Mouse (Mus musculus): ENCODE measurements at regions not wholly inside any gene's neighbourhood (a gene's known extent, or its start where the extent isn't known, plus 50 kb on each side); places are given as distances from the start of the nearest gene placed in this dataset.

DNA sequence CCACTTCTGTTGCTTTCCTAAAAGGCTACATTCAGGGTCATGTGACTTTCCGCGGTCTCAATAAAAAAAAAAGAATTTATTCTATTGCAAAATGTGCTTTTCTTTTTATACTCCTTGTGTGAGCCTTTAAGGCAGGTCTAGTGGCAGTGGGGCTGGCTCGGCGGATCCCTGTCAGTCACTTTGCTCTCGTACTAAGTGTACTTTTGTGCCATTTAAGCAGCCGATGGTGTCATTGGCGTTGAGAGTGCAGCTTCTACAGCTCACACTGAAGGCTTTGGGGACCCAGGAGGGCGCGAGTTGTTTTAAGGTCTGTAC is 313.1 kb downstream of the Mtx2 start:
- H3K4me3 ChIP-seq (ENCODE audit: low read depth, low read length) = no peak overlapping the region
- 30% methylated on average over 9 of the region's 9 CpGs for WGBS
- peaks cover 22% of the 10 kb centered on the region for H3K27me3 ChIP-seq (ENCODE audit: control insufficient read depth, insufficient read depth, low read length)
- H3K36me3 ChIP-seq (ENCODE audit: control insufficient read depth, insufficient read depth, low read length) = no peaks in the 10 kb centered on the region
- no peak overlapping the region for H3K27ac ChIP-seq (ENCODE audit: insufficient read depth, low read depth, low read length)
- TF ChIP-seq POLR2A (IDR thresholded peaks at IDR 0.05; ENCODE audit: low read depth, low read length) (no peak), CTCF (IDR thresholded peaks at IDR 0.05; ENCODE audit: extremely low read depth, insufficient read length, insufficient replicate concordance, low read depth, low read length) (no peak)
- peaks cover 3% of the 10 kb centered on the region; the same call in 1 of the 2 replicates for H3K4me1 ChIP-seq (ENCODE audit: control insufficient read depth, insufficient read depth, insufficient read length, low read length)

DNA sequence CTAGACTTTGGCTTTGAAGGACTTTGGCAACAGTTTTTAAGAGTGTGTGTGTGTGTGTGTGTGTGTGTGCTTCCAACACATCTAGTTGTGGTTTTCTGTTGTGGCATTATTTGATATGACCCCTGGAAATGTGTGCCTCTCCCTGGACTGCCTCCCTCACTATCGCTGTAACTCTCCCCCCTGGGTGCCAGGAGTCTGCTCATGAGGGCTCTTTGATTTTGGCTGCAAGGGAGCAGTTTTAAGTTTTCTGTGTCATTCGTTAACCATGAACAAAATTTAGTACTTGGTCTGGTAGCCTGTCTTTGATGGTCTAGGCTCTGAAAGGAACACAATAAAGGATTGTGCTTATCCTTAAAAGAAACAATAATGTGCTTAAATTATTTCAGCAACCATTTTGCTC is 313.9 kb downstream of the Mtx2 start:
- peaks cover 3% of the 10 kb centered on the region; the same call in 1 of the 2 replicates for H3K4me1 ChIP-seq (ENCODE audit: control insufficient read depth, insufficient read depth, insufficient read length, low read length)
- H3K4me3 ChIP-seq (ENCODE audit: low read depth, low read length) = no peak overlapping the region
- WGBS = 68% methylated on average over 2 of the region's 2 CpGs
- peaks cover 22% of the 10 kb centered on the region for H3K27me3 ChIP-seq (ENCODE audit: control insufficient read depth, insufficient read depth, low read length)
- TF ChIP-seq CTCF (IDR thresholded peaks at IDR 0.05; ENCODE audit: extremely low read depth, insufficient read length, insufficient replicate concordance, low read depth, low read length) (no peak), POLR2A (IDR thresholded peaks at IDR 0.05; ENCODE audit: low read depth, low read length) (no peak)
- no peaks in the 10 kb centered on the region for H3K36me3 ChIP-seq (ENCODE audit: control insufficient read depth, insufficient read depth, low read length)
- H3K27ac ChIP-seq (ENCODE audit: insufficient read depth, low read depth, low read length) = no peak overlapping the region

DNA sequence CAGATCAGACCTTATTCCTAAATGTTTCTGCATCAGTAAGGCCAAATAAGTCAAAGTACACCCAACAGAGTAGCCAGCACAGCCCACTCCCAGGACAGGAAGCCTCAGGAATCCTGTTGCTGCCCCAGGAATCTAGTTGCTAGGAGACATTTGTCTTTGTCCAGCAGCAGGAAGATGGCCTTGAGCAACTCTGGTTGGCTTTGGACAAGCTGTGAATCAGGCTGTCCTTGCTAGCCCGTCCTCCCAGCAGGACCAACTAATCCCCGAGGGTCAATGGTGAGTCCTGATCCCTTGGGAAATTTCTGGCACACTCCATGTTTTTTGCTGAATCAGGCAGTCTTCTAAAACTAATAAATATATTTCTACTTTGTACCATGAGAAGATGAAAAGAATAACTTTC is 317.1 kb downstream of the Mtx2 start:
- Histone ChIP-seq H3K27me3 (ENCODE audit: control insufficient read depth, insufficient read depth, low read length) (peaks cover 11% of the 10 kb centered on the region), H3K4me1 (ENCODE audit: control insufficient read depth, insufficient read depth, insufficient read length, low read length) (no peaks in the 10 kb centered on the region), H3K36me3 (ENCODE audit: control insufficient read depth, insufficient read depth, low read length) (no peaks in the 10 kb centered on the region), H3K27ac (ENCODE audit: insufficient read depth, low read depth, low read length) (no peak overlapping the region), H3K4me3 (ENCODE audit: low read depth, low read length) (no peak overlapping the region)
- TF ChIP-seq CTCF (IDR thresholded peaks at IDR 0.05; ENCODE audit: extremely low read depth, insufficient read length, insufficient replicate concordance, low read depth, low read length) (no peak), POLR2A (IDR thresholded peaks at IDR 0.05; ENCODE audit: low read depth, low read length) (no peak)
- 25% methylated on average over 2 of the region's 2 CpGs for WGBS

DNA sequence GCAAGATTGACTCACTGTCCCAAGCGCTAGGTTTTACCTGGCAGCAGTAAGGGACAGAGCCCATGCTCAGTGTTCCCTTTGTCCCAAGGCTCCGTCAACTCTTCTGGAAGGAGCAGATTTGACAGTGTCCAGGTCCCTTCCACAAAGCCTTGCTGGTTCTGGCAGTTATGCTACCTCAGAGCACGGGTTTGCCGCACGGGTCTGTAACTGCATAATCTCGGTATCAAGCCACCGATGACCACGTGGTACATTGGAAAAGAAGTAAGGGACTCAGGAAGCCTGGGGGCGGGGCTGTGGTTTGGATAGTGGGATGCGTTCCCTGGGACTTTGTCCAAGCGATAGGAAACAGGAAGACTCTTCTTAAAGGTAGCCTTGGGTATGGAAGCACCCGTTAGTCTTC is 319.3 kb downstream of the Mtx2 start:
- no peak overlapping the region for H3K27ac ChIP-seq (ENCODE audit: insufficient read depth, low read depth, low read length)
- WGBS = 70% methylated on average over 12 of the region's 12 CpGs
- TF ChIP-seq POLR2A (IDR thresholded peaks at IDR 0.05; ENCODE audit: low read depth, low read length) (no peak), CTCF (IDR thresholded peaks at IDR 0.05; ENCODE audit: extremely low read depth, insufficient read length, insufficient replicate concordance, low read depth, low read length) (no peak)
- no peaks in the 10 kb centered on the region for H3K4me1 ChIP-seq (ENCODE audit: control insufficient read depth, insufficient read depth, insufficient read length, low read length)
- H3K27me3 ChIP-seq (ENCODE audit: control insufficient read depth, insufficient read depth, low read length) = no peaks in the 10 kb centered on the region; the same call in 1 of the 2 replicates
- no peak overlapping the region for H3K4me3 ChIP-seq (ENCODE audit: low read depth, low read length)
- H3K36me3 ChIP-seq (ENCODE audit: control insufficient read depth, insufficient read depth, low read length) = no peaks in the 10 kb centered on the region

DNA sequence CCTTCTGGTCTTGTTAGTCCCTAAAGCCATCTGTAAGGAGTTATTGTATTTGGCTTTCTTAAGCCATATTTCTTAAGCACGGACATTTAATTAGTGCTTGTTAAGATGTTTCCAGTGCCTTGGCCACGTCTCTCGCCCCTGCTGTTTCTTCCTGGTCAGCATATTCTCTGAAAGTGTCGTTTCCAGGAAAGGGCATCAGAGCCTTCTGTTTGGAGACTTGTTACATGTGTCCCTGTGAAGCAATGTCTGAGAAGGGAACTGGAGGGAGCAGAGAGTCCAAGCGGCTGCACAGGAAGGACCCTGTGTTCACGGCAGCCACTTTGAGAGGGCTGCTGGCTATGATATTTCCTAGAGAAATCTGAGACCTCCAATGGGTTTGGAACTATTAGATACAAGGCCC is 320.7 kb downstream of the Mtx2 start:
- no peaks in the 10 kb centered on the region; the same call in 1 of the 2 replicates for H3K27me3 ChIP-seq (ENCODE audit: control insufficient read depth, insufficient read depth, low read length)
- no peak for TF ChIP-seq CTCF (IDR thresholded peaks at IDR 0.05; ENCODE audit: extremely low read depth, insufficient read length, insufficient replicate concordance, low read depth, low read length)
- TF ChIP-seq POLR2A (IDR thresholded peaks at IDR 0.05; ENCODE audit: low read depth, low read length) = no peak
- H3K36me3 ChIP-seq (ENCODE audit: control insufficient read depth, insufficient read depth, low read length) = no peaks in the 10 kb centered on the region
- WGBS = 60% methylated on average over 6 of the region's 6 CpGs
- H3K4me3 ChIP-seq (ENCODE audit: low read depth, low read length) = no peak overlapping the region
- H3K27ac ChIP-seq (ENCODE audit: insufficient read depth, low read depth, low read length) = no peak overlapping the region
- no peaks in the 10 kb centered on the region for H3K4me1 ChIP-seq (ENCODE audit: control insufficient read depth, insufficient read depth, insufficient read length, low read length)

DNA sequence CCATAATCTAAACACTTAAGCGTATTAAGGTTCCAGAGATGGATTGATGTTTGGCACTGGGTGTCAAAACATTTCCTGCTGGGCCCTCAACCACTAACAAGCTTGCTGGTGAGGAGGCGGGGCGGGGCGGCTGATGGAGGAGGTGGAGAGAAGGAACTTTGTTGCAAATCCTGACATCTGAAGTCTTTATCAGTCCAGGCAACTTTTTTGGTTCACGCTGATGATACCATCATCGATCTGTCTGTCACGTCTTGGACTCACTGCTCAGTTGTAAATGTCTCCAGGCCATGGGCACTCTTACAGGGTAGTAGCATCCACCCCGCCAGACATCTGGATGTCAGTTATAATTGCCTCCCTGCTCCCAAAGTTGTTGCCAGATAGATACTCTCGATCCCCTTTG is 321.8 kb downstream of the Mtx2 start:
- TF ChIP-seq POLR2A (IDR thresholded peaks at IDR 0.05; ENCODE audit: low read depth, low read length) = no peak
- TF ChIP-seq CTCF (IDR thresholded peaks at IDR 0.05; ENCODE audit: extremely low read depth, insufficient read length, insufficient replicate concordance, low read depth, low read length) = no peak
- Histone ChIP-seq H3K4me3 (ENCODE audit: low read depth, low read length) (no peak overlapping the region), H3K27me3 (ENCODE audit: control insufficient read depth, insufficient read depth, low read length) (no peaks in the 10 kb centered on the region), H3K4me1 (ENCODE audit: control insufficient read depth, insufficient read depth, insufficient read length, low read length) (no peaks in the 10 kb centered on the region), H3K36me3 (ENCODE audit: control insufficient read depth, insufficient read depth, low read length) (no peaks in the 10 kb centered on the region), H3K27ac (ENCODE audit: insufficient read depth, low read depth, low read length) (no peak overlapping the region)
- WGBS = 78% methylated on average over 9 of the region's 9 CpGs

DNA sequence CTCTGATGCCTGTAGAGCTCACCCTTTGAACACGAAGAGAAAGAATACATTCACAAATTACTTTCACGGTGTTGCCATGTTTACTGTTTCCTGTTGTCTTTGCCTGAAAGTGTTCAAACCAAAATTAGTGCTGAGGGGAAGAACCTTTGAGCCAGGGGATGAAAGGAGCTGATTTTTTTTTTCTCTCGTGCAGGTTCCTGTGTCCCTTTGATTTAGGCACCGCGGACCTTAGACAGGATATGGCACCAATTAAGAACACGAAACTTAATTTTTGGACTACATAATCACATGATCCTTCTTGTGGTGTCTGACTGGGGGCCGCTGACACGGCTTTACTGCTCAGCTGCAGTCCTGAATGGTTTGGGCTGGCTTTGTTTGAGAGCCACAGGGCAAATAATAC is 322.4 kb downstream of the Mtx2 start:
- H3K27ac ChIP-seq (ENCODE audit: insufficient read depth, low read depth, low read length) = no peak overlapping the region
- no peaks in the 10 kb centered on the region for H3K27me3 ChIP-seq (ENCODE audit: control insufficient read depth, insufficient read depth, low read length)
- H3K36me3 ChIP-seq (ENCODE audit: control insufficient read depth, insufficient read depth, low read length) = no peaks in the 10 kb centered on the region
- H3K4me3 ChIP-seq (ENCODE audit: low read depth, low read length) = no peak overlapping the region
- TF ChIP-seq POLR2A (IDR thresholded peaks at IDR 0.05; ENCODE audit: low read depth, low read length) (no peak), CTCF (IDR thresholded peaks at IDR 0.05; ENCODE audit: extremely low read depth, insufficient read length, insufficient replicate concordance, low read depth, low read length) (no peak)
- WGBS = 72% methylated on average over 8 of the region's 8 CpGs
- H3K4me1 ChIP-seq (ENCODE audit: control insufficient read depth, insufficient read depth, insufficient read length, low read length) = no peaks in the 10 kb centered on the region

DNA sequence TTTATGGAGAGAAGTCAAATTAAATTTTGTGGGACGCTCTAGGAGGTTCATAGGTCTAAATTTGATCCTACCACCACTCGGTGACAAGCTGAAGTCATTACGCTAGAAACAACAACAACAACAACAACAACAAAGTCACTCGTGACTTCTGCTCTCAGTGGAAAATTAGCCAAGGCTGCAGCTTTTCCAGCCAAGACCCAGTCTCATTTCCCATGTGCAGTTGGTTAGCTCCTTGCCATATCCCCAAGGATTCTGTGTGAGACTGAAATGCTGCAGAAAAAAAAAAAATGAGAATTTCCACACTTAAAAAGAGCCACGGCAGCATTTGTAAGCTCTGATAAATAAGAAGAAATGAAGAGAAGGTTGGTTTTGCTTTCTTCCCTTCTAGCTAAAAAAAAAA is 323.4 kb downstream of the Mtx2 start:
- Histone ChIP-seq H3K27me3 (ENCODE audit: control insufficient read depth, insufficient read depth, low read length) (no peaks in the 10 kb centered on the region), H3K4me3 (ENCODE audit: low read depth, low read length) (no peak overlapping the region), H3K27ac (ENCODE audit: insufficient read depth, low read depth, low read length) (no peak overlapping the region), H3K4me1 (ENCODE audit: control insufficient read depth, insufficient read depth, insufficient read length, low read length) (no peaks in the 10 kb centered on the region), H3K36me3 (ENCODE audit: control insufficient read depth, insufficient read depth, low read length) (no peaks in the 10 kb centered on the region)
- no peak for TF ChIP-seq POLR2A (IDR thresholded peaks at IDR 0.05; ENCODE audit: low read depth, low read length)
- TF ChIP-seq CTCF (IDR thresholded peaks at IDR 0.05; ENCODE audit: extremely low read depth, insufficient read length, insufficient replicate concordance, low read depth, low read length) = no peak
- 75% methylated on average over 5 of the region's 5 CpGs for WGBS

Data from small intestine, adult 2 months (tissue).